Mouse (Mus musculus): ENCODE measurements at regions not wholly inside any gene's neighbourhood (a gene's known extent, or its start where the extent isn't known, plus 50 kb on each side); places are given as distances from the start of the nearest gene placed in this dataset.

DNA sequence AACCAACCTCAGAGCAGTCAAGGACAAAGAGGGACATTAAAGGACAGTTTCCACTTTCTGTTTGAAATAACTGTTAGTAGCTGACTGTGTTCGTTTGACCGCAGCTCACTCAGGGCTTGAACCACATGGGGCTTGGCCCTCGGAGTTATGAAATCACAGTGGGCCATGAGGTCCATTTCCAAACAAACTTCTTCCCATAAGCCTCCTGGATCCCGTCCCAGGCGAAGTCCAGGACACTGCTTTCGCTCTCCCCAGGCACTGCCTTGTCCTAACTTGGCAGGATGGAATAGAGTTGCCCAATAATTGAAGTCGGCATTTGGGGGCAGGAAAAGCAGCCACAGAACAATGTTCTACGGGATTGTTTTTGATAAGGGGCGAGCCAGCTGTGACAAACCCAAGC lies 188.1 kb upstream of the Zfp637 start:
- H3K36me3 ChIP-seq (ENCODE audit: control insufficient read depth, insufficient read depth, low read length) = no peaks in the 10 kb centered on the region
- H3K27me3 ChIP-seq (ENCODE audit: control insufficient read depth, insufficient read depth, low read length) = no peaks in the 10 kb centered on the region
- 86% methylated on average over 9 of the region's 9 CpGs for WGBS
- H3K9me3 ChIP-seq (ENCODE audit: control insufficient read depth, low read length) = no peaks in the 10 kb centered on the region
- ATAC-seq (ENCODE audit: insufficient number of reproducible peaks, low FRiP score, low TSS enrichment, low read depth) (no peak), DNase-seq (ENCODE audit: low spot score) (no peak)
- no peak overlapping the region for H3K4me3 ChIP-seq (ENCODE audit: low read depth, low read length)
- peaks cover 9% of the 10 kb centered on the region for H3K4me1 ChIP-seq (ENCODE audit: control insufficient read depth, insufficient read depth, low read length)
- no peak overlapping the region for H3K27ac ChIP-seq (replicated peaks; ENCODE audit: low read depth, low read length)
- H3K9ac ChIP-seq (ENCODE audit: low read length) = no peak overlapping the region
- no peak overlapping the region for H3K4me2 ChIP-seq (ENCODE audit: low read depth, severe bottlenecking)

DNA sequence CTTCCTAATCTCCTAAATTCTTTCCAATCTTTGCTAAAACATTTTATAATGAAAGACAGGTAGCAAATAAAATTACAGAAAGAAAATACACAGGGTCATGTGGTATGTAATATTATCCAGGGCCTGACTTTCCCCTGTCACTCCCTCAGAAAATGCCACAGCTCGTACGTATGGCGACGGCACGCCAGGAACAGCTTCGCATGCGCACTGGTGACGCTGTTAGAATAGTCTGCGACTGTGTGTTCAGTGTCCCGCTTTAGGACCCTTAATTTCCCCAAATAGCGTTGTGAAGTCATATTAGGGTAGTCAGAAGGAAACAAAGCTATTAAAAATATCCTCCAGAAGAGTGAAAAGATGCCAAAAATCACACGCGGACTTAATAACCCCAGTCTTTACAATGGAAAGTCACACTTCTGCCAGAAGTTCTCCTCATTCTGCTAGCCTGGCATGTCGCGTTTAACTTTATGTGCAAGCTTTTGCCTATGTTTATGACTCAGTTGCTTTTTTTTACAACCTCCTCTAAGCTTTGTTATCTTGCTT lies 187.0 kb upstream of the Zfp637 start:
- Histone ChIP-seq H3K9ac (ENCODE audit: low read length) (no peak overlapping the region), H3K27ac (replicated peaks; ENCODE audit: low read depth, low read length) (no peak overlapping the region), H3K27me3 (ENCODE audit: control insufficient read depth, insufficient read depth, low read length) (no peaks in the 10 kb centered on the region), H3K4me1 (ENCODE audit: control insufficient read depth, insufficient read depth, low read length) (peaks cover 11% of the 10 kb centered on the region), H3K4me2 (ENCODE audit: low read depth, severe bottlenecking) (no peak overlapping the region), H3K36me3 (ENCODE audit: control insufficient read depth, insufficient read depth, low read length) (no peaks in the 10 kb centered on the region), H3K4me3 (ENCODE audit: low read depth, low read length) (no peak overlapping the region), H3K9me3 (ENCODE audit: control insufficient read depth, low read length) (no peaks in the 10 kb centered on the region)
- ATAC-seq (ENCODE audit: insufficient number of reproducible peaks, low FRiP score, low TSS enrichment, low read depth) = no peak
- DNase-seq (ENCODE audit: low spot score) = no peak
- 63% methylated on average over 15 of the region's 15 CpGs for WGBS

DNA sequence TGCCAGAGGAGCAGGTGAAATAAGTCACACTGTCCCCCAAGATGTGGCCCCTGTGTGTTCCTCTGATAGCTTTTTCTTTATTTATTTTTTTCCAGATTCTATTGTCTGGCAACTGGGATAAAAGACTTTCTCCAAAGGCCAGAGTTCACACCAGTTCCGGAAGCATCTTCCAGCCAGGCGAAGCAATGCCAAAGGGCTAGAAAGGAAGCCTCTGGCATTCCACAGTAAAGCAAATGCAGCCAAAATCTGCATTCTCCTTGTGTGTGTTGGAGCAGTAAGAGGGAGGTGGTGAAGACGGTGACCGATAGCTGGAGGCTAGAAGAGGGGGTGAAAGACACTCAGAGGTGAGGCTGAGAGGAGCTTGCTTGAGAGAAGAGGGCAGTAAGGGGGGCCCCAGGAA lies 185.0 kb upstream of the Zfp637 start:
- no peaks in the 10 kb centered on the region for H3K27me3 ChIP-seq (ENCODE audit: control insufficient read depth, insufficient read depth, low read length)
- H3K4me1 ChIP-seq (ENCODE audit: control insufficient read depth, insufficient read depth, low read length) = peaks cover 11% of the 10 kb centered on the region
- no peak overlapping the region for H3K4me3 ChIP-seq (ENCODE audit: low read depth, low read length)
- DNase-seq (ENCODE audit: low spot score) = no peak
- ATAC-seq (ENCODE audit: insufficient number of reproducible peaks, low FRiP score, low TSS enrichment, low read depth) = no peak
- no peaks in the 10 kb centered on the region for H3K36me3 ChIP-seq (ENCODE audit: control insufficient read depth, insufficient read depth, low read length)
- H3K27ac ChIP-seq (replicated peaks; ENCODE audit: low read depth, low read length) = no peak overlapping the region
- no peaks in the 10 kb centered on the region for H3K9me3 ChIP-seq (ENCODE audit: control insufficient read depth, low read length)
- H3K9ac ChIP-seq (ENCODE audit: low read length) = no peak overlapping the region
- H3K4me2 ChIP-seq (ENCODE audit: low read depth, severe bottlenecking) = no peak overlapping the region
- WGBS = 96% methylated on average over 4 of the region's 4 CpGs

DNA sequence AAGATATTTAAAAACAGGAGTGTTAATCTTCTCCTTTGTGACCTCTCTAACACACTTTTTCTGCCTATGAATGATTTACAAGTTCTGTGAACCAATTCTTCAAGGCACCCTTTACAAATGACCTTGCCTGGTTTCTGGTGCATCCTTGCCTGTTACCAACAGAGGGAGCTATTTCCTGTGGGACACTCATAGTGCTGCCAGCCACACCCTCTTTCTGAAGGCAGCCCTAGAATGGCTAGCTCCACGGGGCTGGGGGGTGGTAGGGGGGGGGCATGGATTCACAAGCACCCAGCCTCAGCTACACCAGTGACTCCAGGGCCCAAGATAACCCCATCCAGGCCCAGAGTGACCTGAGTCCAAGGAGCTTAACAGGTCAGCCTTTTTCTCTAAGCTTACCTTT lies 180.4 kb upstream of the Zfp637 start:
- DNase-seq (ENCODE audit: low spot score) (peak; percentile 59), ATAC-seq (ENCODE audit: insufficient number of reproducible peaks, low FRiP score, low TSS enrichment, low read depth) (no peak)
- H3K9me3 ChIP-seq (ENCODE audit: control insufficient read depth, low read length) = no peaks in the 10 kb centered on the region
- WGBS = 5% methylated on average over 1 of the region's 1 CpGs
- H3K9ac ChIP-seq (ENCODE audit: low read length) = no peak overlapping the region
- H3K27me3 ChIP-seq (ENCODE audit: control insufficient read depth, insufficient read depth, low read length) = no peaks in the 10 kb centered on the region
- peaks cover 3% of the 10 kb centered on the region for H3K4me1 ChIP-seq (ENCODE audit: control insufficient read depth, insufficient read depth, low read length)
- no peak overlapping the region for H3K4me2 ChIP-seq (ENCODE audit: low read depth, severe bottlenecking)
- H3K27ac ChIP-seq (replicated peaks; ENCODE audit: low read depth, low read length) = no peak overlapping the region
- H3K4me3 ChIP-seq (ENCODE audit: low read depth, low read length) = no peak overlapping the region
- H3K36me3 ChIP-seq (ENCODE audit: control insufficient read depth, insufficient read depth, low read length) = no peaks in the 10 kb centered on the region

DNA sequence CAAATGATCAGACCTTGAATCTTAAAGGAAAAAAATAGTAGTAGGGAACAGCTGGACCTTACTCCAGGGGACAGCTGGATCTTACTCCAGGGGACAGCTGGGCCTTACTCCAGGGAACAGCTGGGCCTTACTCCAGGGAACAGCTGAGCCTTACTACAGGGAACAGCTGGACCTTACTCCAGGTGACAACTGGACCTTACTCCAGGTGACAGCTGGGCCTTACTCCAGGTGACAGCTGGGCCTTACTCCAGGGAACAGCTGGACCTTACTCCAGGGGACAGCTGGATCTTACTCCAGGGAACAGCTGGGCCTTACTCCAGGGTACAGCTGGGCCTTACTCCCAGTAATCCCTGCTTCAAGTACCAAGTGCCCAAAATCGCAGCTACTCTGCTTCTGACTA lies 178.3 kb upstream of the Zfp637 start:
- ATAC-seq (ENCODE audit: insufficient number of reproducible peaks, low FRiP score, low TSS enrichment, low read depth) = no peak
- 82% methylated on average over 1 of the region's 1 CpGs for WGBS

DNA sequence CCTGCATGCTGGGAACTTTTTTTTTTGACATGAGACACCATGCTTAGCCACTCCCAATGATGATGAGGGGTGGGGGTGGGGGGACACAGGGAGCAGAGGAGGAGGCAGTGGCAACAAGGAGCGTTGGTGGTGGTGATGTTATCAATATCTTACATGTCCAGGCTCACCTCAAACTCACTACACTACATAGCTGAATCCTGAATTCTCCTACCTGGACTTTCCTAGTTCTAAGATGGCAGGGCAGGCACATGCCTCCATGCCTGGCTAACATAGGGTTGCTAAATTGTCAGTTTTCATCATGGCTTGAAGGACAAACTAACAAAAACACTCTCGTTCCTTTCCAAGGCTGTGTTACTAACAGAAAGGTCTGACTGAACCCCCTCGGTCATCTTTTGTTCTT lies 170.6 kb upstream of the Zfp637 start:
- H3K27me3 ChIP-seq (ENCODE audit: control insufficient read depth, insufficient read depth, low read length) = no peaks in the 10 kb centered on the region
- H3K9ac ChIP-seq (ENCODE audit: low read length) = no peak overlapping the region
- WGBS = 82% methylated on average over 3 of the region's 3 CpGs
- H3K27ac ChIP-seq (replicated peaks; ENCODE audit: low read depth, low read length) = peak overlapping the region; percentile 52; the same call in 1 of the 2 replicates
- no peak overlapping the region for H3K4me2 ChIP-seq (ENCODE audit: low read depth, severe bottlenecking)
- ATAC-seq (ENCODE audit: insufficient number of reproducible peaks, low FRiP score, low TSS enrichment, low read depth) = no peak
- H3K36me3 ChIP-seq (ENCODE audit: control insufficient read depth, insufficient read depth, low read length) = no peaks in the 10 kb centered on the region
- no peak overlapping the region for H3K4me3 ChIP-seq (ENCODE audit: low read depth, low read length)
- H3K4me1 ChIP-seq (ENCODE audit: control insufficient read depth, insufficient read depth, low read length) = peaks cover 18% of the 10 kb centered on the region
- no peak for DNase-seq (ENCODE audit: low spot score)
- H3K9me3 ChIP-seq (ENCODE audit: control insufficient read depth, low read length) = no peaks in the 10 kb centered on the region

More for the DNA sequence above, 178.3 kb upstream of the Zfp637 start:
- Histone ChIP-seq H3K36me3 (ENCODE audit: control insufficient read depth, insufficient read depth, low read length) (no peaks in the 10 kb centered on the region), H3K4me2 (ENCODE audit: low read depth, severe bottlenecking) (no peak overlapping the region), H3K9ac (ENCODE audit: low read length) (no peak overlapping the region), H3K9me3 (ENCODE audit: control insufficient read depth, low read length) (no peaks in the 10 kb centered on the region), H3K4me1 (ENCODE audit: control insufficient read depth, insufficient read depth, low read length) (peaks cover 3% of the 10 kb centered on the region), H3K4me3 (ENCODE audit: low read depth, low read length) (no peak overlapping the region), H3K27ac (replicated peaks; ENCODE audit: low read depth, low read length) (no peak overlapping the region), H3K27me3 (ENCODE audit: control insufficient read depth, insufficient read depth, low read length) (no peaks in the 10 kb centered on the region)
- no peak for DNase-seq (ENCODE audit: low spot score)

DNA sequence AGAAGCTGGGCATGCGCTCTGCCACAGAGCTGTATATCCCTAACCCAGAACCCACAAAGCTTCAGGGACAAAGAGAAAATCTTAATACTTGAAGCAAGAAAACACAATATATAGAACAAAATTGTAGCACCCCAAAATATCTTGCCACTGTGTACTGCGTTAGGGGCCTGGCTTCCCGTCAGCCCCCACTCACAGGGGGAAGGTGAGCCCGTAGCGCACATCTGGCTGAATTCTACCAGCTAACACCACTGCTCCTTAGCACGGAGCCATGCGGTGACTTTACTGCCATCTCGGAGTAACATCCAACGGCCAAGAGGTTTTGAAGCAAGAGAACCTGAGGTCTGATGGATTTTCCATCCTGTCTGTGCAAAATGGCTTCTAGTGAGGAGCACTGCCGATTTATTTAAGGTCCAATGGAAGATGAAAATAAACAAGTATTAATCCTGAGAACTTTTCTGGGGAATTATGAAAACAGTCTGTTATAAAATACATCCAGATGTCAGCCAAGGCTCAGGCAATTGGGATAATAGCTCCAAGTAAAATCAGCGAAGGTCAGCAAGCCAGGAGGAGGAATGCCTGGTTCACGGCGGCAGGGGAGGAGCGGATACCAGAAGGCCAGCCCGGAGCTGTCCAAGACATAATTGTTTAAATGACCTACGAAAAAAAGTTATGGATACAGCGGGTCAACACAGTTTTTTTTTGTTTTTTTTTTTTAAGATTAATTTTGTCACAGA lies 170.0 kb upstream of the Zfp637 start:
- peak; percentile 57 for DNase-seq (ENCODE audit: low spot score)
- 26% methylated on average over 17 of the region's 17 CpGs for WGBS
- Histone ChIP-seq H3K4me3 (ENCODE audit: low read depth, low read length) (no peak overlapping the region), H3K36me3 (ENCODE audit: control insufficient read depth, insufficient read depth, low read length) (no peaks in the 10 kb centered on the region), H3K9ac (ENCODE audit: low read length) (no peak overlapping the region), H3K27me3 (ENCODE audit: control insufficient read depth, insufficient read depth, low read length) (no peaks in the 10 kb centered on the region), H3K4me1 (ENCODE audit: control insufficient read depth, insufficient read depth, low read length) (peaks cover 18% of the 10 kb centered on the region), H3K27ac (replicated peaks; ENCODE audit: low read depth, low read length) (peak overlapping the region; percentile 52; the same call in 1 of the 2 replicates), H3K4me2 (ENCODE audit: low read depth, severe bottlenecking) (no peak overlapping the region), H3K9me3 (ENCODE audit: control insufficient read depth, low read length) (no peaks in the 10 kb centered on the region)
- no peak for ATAC-seq (ENCODE audit: insufficient number of reproducible peaks, low FRiP score, low TSS enrichment, low read depth)

DNA sequence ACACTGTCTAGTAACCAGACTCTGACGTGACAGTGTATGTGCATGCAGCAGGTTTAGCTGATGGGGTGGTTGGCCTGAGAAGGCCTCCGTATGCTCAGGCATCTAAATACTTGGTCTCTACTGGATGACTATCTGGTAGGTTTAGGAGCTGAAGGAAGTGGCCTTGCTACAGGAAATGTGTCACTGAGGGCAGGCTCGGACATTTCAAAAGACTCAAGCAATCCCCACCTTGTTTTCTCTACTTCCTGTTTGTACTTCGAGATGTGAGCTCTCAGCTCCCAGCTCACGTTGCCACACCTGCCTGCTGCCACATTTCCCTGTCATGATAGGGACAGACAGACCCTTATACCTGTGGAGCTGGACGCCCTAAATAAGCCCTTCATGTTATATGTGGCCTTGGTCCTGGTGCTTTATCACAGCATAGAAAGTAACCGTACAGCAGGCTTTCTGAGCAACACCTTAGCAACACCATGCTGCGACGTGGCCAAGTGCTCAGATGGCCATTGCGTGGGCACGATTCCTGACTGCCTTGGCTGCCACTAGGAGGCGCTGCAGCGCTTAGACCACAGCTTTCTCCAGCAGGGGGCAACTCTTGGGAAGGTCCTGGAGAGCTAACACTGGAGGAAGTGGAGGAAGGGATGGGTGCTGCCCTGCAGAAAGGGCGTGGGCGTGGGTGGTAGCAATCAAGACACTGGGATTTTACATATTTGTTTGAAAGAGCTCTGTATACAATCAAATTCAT lies 165.8 kb upstream of the Zfp637 start:
- no peak overlapping the region for H3K27ac ChIP-seq (replicated peaks; ENCODE audit: low read depth, low read length)

More for the DNA sequence above, 165.8 kb upstream of the Zfp637 start:
- H3K9ac ChIP-seq (ENCODE audit: low read length) = no peak overlapping the region
- H3K4me1 ChIP-seq (ENCODE audit: control insufficient read depth, insufficient read depth, low read length) = peaks cover 34% of the 10 kb centered on the region
- no peaks in the 10 kb centered on the region for H3K9me3 ChIP-seq (ENCODE audit: control insufficient read depth, low read length)
- no peaks in the 10 kb centered on the region for H3K27me3 ChIP-seq (ENCODE audit: control insufficient read depth, insufficient read depth, low read length)
- no peaks in the 10 kb centered on the region for H3K36me3 ChIP-seq (ENCODE audit: control insufficient read depth, insufficient read depth, low read length)
- ATAC-seq (ENCODE audit: insufficient number of reproducible peaks, low FRiP score, low TSS enrichment, low read depth) (no peak), DNase-seq (ENCODE audit: low spot score) (peak; percentile 76)
- H3K4me2 ChIP-seq (ENCODE audit: low read depth, severe bottlenecking) = no peak overlapping the region
- H3K4me3 ChIP-seq (ENCODE audit: low read depth, low read length) = no peak overlapping the region
- 64% methylated on average over 15 of the region's 15 CpGs for WGBS

Measured in limb, embryonic 11.5 days (tissue).